ENCODE assay signal across 10 mouse cellular contexts in genomic region chr1:75446656-75447055, GRCm38 (mm10). TPM values are rescaled to one million over a fixed set of nuclear protein-coding genes. Genes with fewer than 3 reads are reported as not detected.
DNase-seq lines count a peak whose midpoint lies in the region; TF ChIP-seq lines count a peak whose summit lies in the region.
"Had no signal": no experiment of that assay in that cellular context is flagged by ENCODE, and none has a peak within 500 bp of the region (broad histone marks: within the 10 kb centered on the region; RNA-seq: fewer than 3 reads in every experiment).

No protein-coding gene starts in this region.

- 45% methylated on average over 20 of the region's 20 CpGs for WGBS in cerebellum, adult 2 months

- H3K4me3 ChIP-seq in cerebellum, adult 2 months (replicated peaks; ENCODE audit: insufficient read depth, low read depth, low read length): no peak overlapping the region
- H3K4me3 ChIP-seq in layer of hippocampus, adult 2 months: no peak overlapping the region

- DNase-seq in cerebellum, adult 11-12 months: peak; percentile 64
- no peak for DNase-seq in cerebellum, adult 2 months
- no peak for DNase-seq in layer of hippocampus, adult 2 months (ENCODE audit: low spot score in 2 of 2)
- no peak for DNase-seq in layer of hippocampus, adult 18-20 months (ENCODE audit: low spot score in 2 of 2)
- peak; percentile 55 for DNase-seq in liver
- peak; percentile 62 for DNase-seq in retina, embryonic 14.5 days (ENCODE audit: low spot score)
- DNase-seq in spleen, postnatal 10 days (ENCODE audit: low spot score in 2 of 2): no peak
- no peak for DNase-seq in layer of hippocampus, adult 9-10 months (ENCODE audit: low spot score)
- DNase-seq: adrenal gland, postnatal 25 days had no signal

- no peak overlapping the region for H3K27ac ChIP-seq in cerebellum, adult 2 months (ENCODE audit: insufficient read depth, low read length)
- H3K27ac ChIP-seq in layer of hippocampus, adult 2 months: peak overlapping the region; percentile 86

- no peaks in the 10 kb centered on the region; the same call in 1 of the 2 replicates for H3K27me3 ChIP-seq in cerebellum, adult 2 months (ENCODE audit: control insufficient read depth, insufficient read depth, low read length)

- H3K4me1 ChIP-seq in cerebellum, adult 2 months (ENCODE audit: control insufficient read depth, insufficient read depth, low read length): peaks cover 47% of the 10 kb centered on the region

- no peak for TF ChIP-seq CTCF in cerebellum, adult 2 months (IDR thresholded peaks at IDR 0.05; ENCODE audit: borderline replicate concordance, insufficient read depth, low read depth, low read length)
- no peak for TF ChIP-seq CTCF in layer of hippocampus, adult 2 months (conservative IDR thresholded peaks at IDR 0.05)

- TF ChIP-seq POLR2A in cerebellum, adult 2 months (IDR thresholded peaks at IDR 0.05; ENCODE audit: borderline replicate concordance, insufficient read depth, low read length): no peak

RNA-seq across cellular contexts. Expression of gene Asic4, which starts 3.6 kb away (rescaled TPM):
- 2.1 and 2.8 TPM in 2 replicates for polyA plus RNA-seq in cerebellum, adult 2 months (2012; rRNA removed)
- total RNA-seq in layer of hippocampus, adult 2 months (2021): 1 to 10 TPM; 5.5 to 7.1 TPM
- 1 to 10 TPM; 7.3 to 8.1 TPM for total RNA-seq in layer of hippocampus, adult 18-20 months (2021)
- total RNA-seq: megakaryocyte progenitor cell, adult 5-6 weeks had no signal

RNA-seq across cellular contexts. Expression of gene Gmppa, which starts 10.9 kb away (rescaled TPM):
- 155 and 187 TPM in 2 replicates for polyA plus RNA-seq in cerebellum, adult 2 months (2012; rRNA removed)
- 10 to 100 TPM; 72.9 to 76.0 TPM for total RNA-seq in layer of hippocampus, adult 2 months (2021)
- 10 to 100 TPM; 66.4 to 69.1 TPM for total RNA-seq in layer of hippocampus, adult 18-20 months (2021)

RNA-seq across cellular contexts. Expression of gene Chpf, which starts 32.5 kb away (rescaled TPM):
- 88.3 and 92.6 TPM in 2 replicates for polyA plus RNA-seq in cerebellum, adult 2 months (2012; rRNA removed)
- 10 to 100 TPM; 80.5 to 86.6 TPM for total RNA-seq in layer of hippocampus, adult 2 months (2021)
- total RNA-seq in layer of hippocampus, adult 18-20 months (2021): 10 to 100 TPM; 90.3 to 91.5 TPM

RNA-seq across cellular contexts. Expression of gene Tmem198, which starts 32.7 kb away (rescaled TPM):
- polyA plus RNA-seq in cerebellum, adult 2 months (2012; rRNA removed): 41.3 and 46.6 TPM in 2 replicates
- total RNA-seq in layer of hippocampus, adult 2 months (2021): 10 to 100 TPM; 64.0 to 65.4 TPM
- total RNA-seq in layer of hippocampus, adult 18-20 months (2021): 10 to 100 TPM; 68.6 to 70.6 TPM
- total RNA-seq: megakaryocyte progenitor cell, adult 5-6 weeks had no signal

RNA-seq across cellular contexts. Expression of gene Obsl1, which starts 59.6 kb away (rescaled TPM):
- polyA plus RNA-seq in cerebellum, adult 2 months (2012; rRNA removed): 41.1 and 44.0 TPM in 2 replicates
- 10 to 100 TPM; 20.6 to 25.9 TPM for total RNA-seq in layer of hippocampus, adult 2 months (2021)
- total RNA-seq in layer of hippocampus, adult 18-20 months (2021): 10 to 100 TPM; 18.3 to 19.2 TPM

Comparison
In these comparisons a context has a peak if more than half of its experiments do, and no peak if none do; other contexts are left out.
1. DNase-seq: peak in cerebellum, adult 11-12 months (single experiment), liver (single experiment) and retina, embryonic 14.5 days (single experiment); none in cerebellum, adult 2 months (0 of 2), layer of hippocampus, adult 2 months (0 of 2), layer of hippocampus, adult 18-20 months (0 of 2), spleen, postnatal 10 days (0 of 2) and layer of hippocampus, adult 9-10 months (single experiment).